Mouse (Mus musculus) lung, postnatal 0 days (tissue): ENCODE data around the gene Ndfip2. TPM values are rescaled to one million over a fixed set of nuclear protein-coding genes. Genes with fewer than 3 reads are reported as not detected.

Source experiments
- ATAC-seq: fragments of 200-750 bp; cut with Nextera tagmentation; 2 replicates; pipeline ENCODE4 v1.8.0; 2017; ENCODE audit warnings: moderate library complexity
- DNase-seq: peaks from one replicate; pipeline ENCODE4 v3.0.0-alpha.2; 2016; ENCODE audit warnings: low spot score
- H3K27ac ChIP-seq: fragments of 300-500 bp; sonication (generic); 2 replicates; pipeline ENCODE4 v1.5.1; 2014; ENCODE audit warnings: antibody characterized with exemption, mild to moderate bottlenecking, low read length, mixed read lengths
- H3K27me3 ChIP-seq: fragments of 300-500 bp; sonication (generic); replicated peaks from 2 replicates; pipeline ENCODE4 v1.6.1; 2014; ENCODE audit warnings: low read length, mixed read lengths; ENCODE audit not compliant: insufficient read depth
- H3K36me3 ChIP-seq: fragments of 300-500 bp; sonication (generic); 2 replicates; pipeline ENCODE4 v1.6.1; 2014; ENCODE audit warnings: low read length, mixed read lengths; ENCODE audit not compliant: insufficient read depth
- H3K4me1 ChIP-seq: fragments of 300-500 bp; sonication (generic); 2 replicates; pipeline ENCODE4 v1.6.1; 2014; ENCODE audit warnings: antibody characterized with exemption, low read depth, low read length, mixed read lengths; ENCODE audit not compliant: insufficient read depth
- H3K4me2 ChIP-seq: fragments of 300-500 bp; sonication (generic); replicated peaks from 2 replicates; pipeline ENCODE4 v1.6.1; 2014; ENCODE audit warnings: low read depth, mild to moderate bottlenecking, low read length, moderate library complexity, mixed read lengths
- H3K4me3 ChIP-seq: fragments of 300-500 bp; sonication (generic); 2 replicates; pipeline ENCODE4 v1.5.1; 2014; ENCODE audit warnings: low read depth, low read length
- H3K9ac ChIP-seq: fragments of 300-500 bp; sonication (generic); replicated peaks from 2 replicates; pipeline ENCODE4 v1.6.1; 2014; ENCODE audit warnings: low read depth, mild to moderate bottlenecking
- H3K9me3 ChIP-seq: fragments of 300-500 bp; sonication (generic); 2 replicates; pipeline ENCODE4 v1.6.1; 2016; ENCODE audit warnings: low read length, mixed read lengths
- CTCF ChIP-seq: IDR thresholded peaks from 2 replicates; pipeline ENCODE4 v1.5.1; 2016; ENCODE audit warnings: antibody characterized with exemption, mild to moderate bottlenecking
- EP300 ChIP-seq: IDR thresholded peaks from 2 replicates; pipeline ENCODE4 v1.6.1; 2016; ENCODE audit warnings: antibody characterized with exemption, mild to moderate bottlenecking, control low read depth
- WGBS: fragments of 180-500 bp; shearing (Covaris S2); extraction: QIAGEN DNeasy Blood & Tissue Kit; methylation state at CpG from one replicate; pipeline ENCODE4 v1.1.7; 2014; 5-methylcytosine and 5-hydroxymethylcytosine counted together
- polyA plus RNA-seq: library from polyadenylated mRNA; unstranded; fragments of >200 nt; fragmentation: Nextera tagmentation; extraction: Ambion mirVana; gene quantifications from 2 replicates; pipeline ENCODE4 v1.2.1, GENCODE M21; 2015

Ndfip2 gene
- polyA plus RNA-seq, 1 experiment from 2014 or later = 76.7 TPM

GRCm38 (mm10) chr14:105328397-105329302 is 70.3 kb downstream of the Ndfip2 start:
- WGBS = 9% methylated on average over 13 of the region's 13 CpGs
- H3K27ac ChIP-seq = peak overlapping the region; percentile 65

GRCm38 (mm10) chr14:105333475-105334094 is 75.2 kb downstream of the Ndfip2 start:
- peaks cover 4% of the 10 kb centered on the region; the same call in 1 of the 2 replicates for H3K4me1 ChIP-seq
- no peaks in the 10 kb centered on the region for H3K36me3 ChIP-seq
- ATAC-seq = no peak
- WGBS = 71% methylated on average over 16 of the region's 16 CpGs
- no peak for DNase-seq
- H3K4me3 ChIP-seq = no peak overlapping the region
- TF ChIP-seq CTCF (no peak), EP300 (no peak)
- no peak overlapping the region for H3K4me2 ChIP-seq
- no peaks in the 10 kb centered on the region for H3K27me3 ChIP-seq
- H3K9me3 ChIP-seq = no peaks in the 10 kb centered on the region
- H3K9ac ChIP-seq = no peak overlapping the region
- no peak overlapping the region for H3K27ac ChIP-seq

More at GRCm38 (mm10) chr14:105328397-105329302, 70.3 kb downstream of the Ndfip2 start:
- H3K4me1 ChIP-seq = peaks cover 4% of the 10 kb centered on the region; the same call in 1 of the 2 replicates
- TF ChIP-seq CTCF (no peak), EP300 (peak; percentile 31; the same call in 1 of the 2 replicates)
- ATAC-seq (peak; percentile 93), DNase-seq (peak; percentile 93)
- peak overlapping the region; percentile 53 for H3K4me2 ChIP-seq
- H3K27me3 ChIP-seq = no peaks in the 10 kb centered on the region
- peak overlapping the region; percentile 37 for H3K4me3 ChIP-seq
- no peaks in the 10 kb centered on the region for H3K9me3 ChIP-seq
- no peaks in the 10 kb centered on the region for H3K36me3 ChIP-seq
- peak overlapping the region; percentile 10; the same call in 1 of the 2 replicates for H3K9ac ChIP-seq

GRCm38 (mm10) chr14:105341765-105342164 is 83.4 kb downstream of the Ndfip2 start:
- TF ChIP-seq EP300 = no peak
- no peak for TF ChIP-seq CTCF
- WGBS = 37% methylated on average over 8 of the region's 8 CpGs
- DNase-seq (no peak), ATAC-seq (no peak)
- no peak overlapping the region for H3K27ac ChIP-seq
- no peaks in the 10 kb centered on the region for H3K27me3 ChIP-seq
- no peak overlapping the region for H3K9ac ChIP-seq
- H3K36me3 ChIP-seq = no peaks in the 10 kb centered on the region
- H3K9me3 ChIP-seq = no peaks in the 10 kb centered on the region
- H3K4me3 ChIP-seq = no peak overlapping the region
- no peaks in the 10 kb centered on the region for H3K4me1 ChIP-seq
- H3K4me2 ChIP-seq = no peak overlapping the region

GRCm38 (mm10) chr14:105354121-105354520 is 95.7 kb downstream of the Ndfip2 start:
- no peak for TF ChIP-seq CTCF
- TF ChIP-seq EP300 = no peak
- 38% methylated on average over 11 of the region's 11 CpGs for WGBS
- DNase-seq (no peak), ATAC-seq (no peak)
- Histone ChIP-seq H3K4me1 (no peaks in the 10 kb centered on the region), H3K36me3 (no peaks in the 10 kb centered on the region), H3K4me3 (no peak overlapping the region), H3K27ac (no peak overlapping the region), H3K27me3 (no peaks in the 10 kb centered on the region), H3K9me3 (no peaks in the 10 kb centered on the region), H3K9ac (no peak overlapping the region), H3K4me2 (no peak overlapping the region)

Other genes with a start within 250 kb of the Ndfip2 start
- 22.8 and 24.1 TPM in 2 replicates for gene Rbm26, start 81.2 kb upstream of the Ndfip2 start, polyA plus RNA-seq